Mouse (Mus musculus) C2C12 (cell line): ENCODE results near the gene Catsperd.

Experiments
- CEBPB ChIP-seq: IDR thresholded peaks from one replicate; pipeline ENCODE4 v1.6.1; 2011; ENCODE audit warnings: low read depth, mild to moderate bottlenecking, control low read depth, moderate library complexity
- CTCF ChIP-seq: IDR thresholded peaks from one replicate; pipeline ENCODE4 v1.5.1; 2011; ENCODE audit not compliant: control insufficient read depth, insufficient read depth, insufficient read length
- FOSL1 ChIP-seq: IDR thresholded peaks from one replicate; pipeline ENCODE4 v1.8.0; 2011; ENCODE audit warnings: mild to moderate bottlenecking, low read length; ENCODE audit not compliant: poor library complexity, insufficient read depth, severe bottlenecking
- MAX ChIP-seq: IDR thresholded peaks from one replicate; pipeline ENCODE4 v1.6.1; 2011; ENCODE audit warnings: mild to moderate bottlenecking, control low read depth
- MYOG ChIP-seq: IDR thresholded peaks from one replicate; pipeline ENCODE4 v1.6.1; 2011; ENCODE audit not compliant: control insufficient read depth, insufficient read length; ENCODE audit errors: extremely low read depth

DNA sequence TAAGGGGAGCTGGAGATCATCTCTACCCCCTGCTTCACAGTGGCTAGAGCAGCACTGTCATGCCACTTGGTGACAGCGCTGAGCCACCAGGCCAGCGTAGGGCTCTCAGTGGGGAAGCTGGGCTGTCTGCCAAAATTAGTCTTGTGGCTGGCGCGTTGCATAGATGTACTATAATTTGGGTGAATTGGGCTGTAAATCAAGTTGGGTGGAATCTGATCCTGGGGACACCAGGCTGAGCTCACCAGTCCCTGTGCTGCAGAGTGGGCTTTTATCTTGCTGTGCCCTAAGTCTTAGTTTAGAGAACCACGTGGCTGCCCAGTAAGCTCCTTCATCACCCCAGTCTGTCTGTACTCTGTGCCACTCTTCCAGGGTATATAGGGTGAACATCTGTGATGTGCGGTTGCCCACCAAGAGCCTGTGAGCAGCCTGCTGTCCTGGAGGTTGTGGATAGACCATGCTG is 65.9 kb downstream of the Catsperd start:
- TF ChIP-seq CTCF (no peak), FOSL1 (no peak), CEBPB (no peak), MYOG (no peak), MAX (peak; percentile 53)
